Mouse (Mus musculus) stomach, embryonic 15.5 days (tissue): ENCODE results near the gene Tubg2. TPM values are rescaled to one million over a fixed set of nuclear protein-coding genes. Genes with fewer than 3 reads are reported as not detected.

Experiments used
- ATAC-seq: fragments of 200-750 bp; cut with Nextera tagmentation; 2 replicates; pipeline ENCODE4 v1.8.0; 2017; ENCODE audit warnings: low read depth, moderate number of reproducible peaks, moderate TSS enrichment; ENCODE audit not compliant: insufficient read depth, low FRiP score
- H3K27ac ChIP-seq: fragments of 300-500 bp; sonication (generic); 2 replicates; pipeline ENCODE4 v1.5.1; 2015; ENCODE audit warnings: mild to moderate bottlenecking, inconsistent platforms
- H3K27me3 ChIP-seq: fragments of 300-500 bp; sonication (generic); replicated peaks from 2 replicates; pipeline ENCODE4 v1.6.1; 2015; ENCODE audit warnings: inconsistent platforms
- H3K36me3 ChIP-seq: fragments of 300-500 bp; sonication (generic); 2 replicates; pipeline ENCODE4 v1.6.1; 2015; ENCODE audit warnings: inconsistent platforms
- H3K4me1 ChIP-seq: fragments of 300-500 bp; sonication (generic); 2 replicates; pipeline ENCODE4 v1.6.1; 2015; ENCODE audit warnings: inconsistent platforms
- H3K4me2 ChIP-seq: fragments of 300-500 bp; sonication (generic); 2 replicates; pipeline ENCODE4 v1.6.1; 2015; ENCODE audit warnings: mild to moderate bottlenecking, inconsistent platforms
- H3K4me3 ChIP-seq: fragments of 300-500 bp; sonication (generic); replicated peaks from 2 replicates; pipeline ENCODE4 v1.5.1; 2015; ENCODE audit warnings: inconsistent platforms
- H3K9ac ChIP-seq: fragments of 300-500 bp; sonication (generic); 2 replicates; pipeline ENCODE4 v1.6.1; 2015; ENCODE audit warnings: inconsistent platforms
- H3K9me3 ChIP-seq: fragments of 300-500 bp; sonication (generic); 2 replicates; pipeline ENCODE4 v1.6.1; 2016; ENCODE audit warnings: inconsistent platforms
- WGBS: fragments of 180-500 bp; shearing (Covaris S2); methylation state at CpG from one replicate; pipeline ENCODE4 v1.1.7; 2015; 5-methylcytosine and 5-hydroxymethylcytosine counted together
- polyA plus RNA-seq: library from polyadenylated mRNA; unstranded; fragments of >200 nt; fragmentation: Nextera tagmentation; extraction: Ambion mirVana; gene quantifications from 2 replicates; pipeline ENCODE4 v1.2.1, GENCODE M21; 2015

Gene Tubg2
- polyA plus RNA-seq, 1 experiment from 2014 or later: 3.8 TPM

DNA sequence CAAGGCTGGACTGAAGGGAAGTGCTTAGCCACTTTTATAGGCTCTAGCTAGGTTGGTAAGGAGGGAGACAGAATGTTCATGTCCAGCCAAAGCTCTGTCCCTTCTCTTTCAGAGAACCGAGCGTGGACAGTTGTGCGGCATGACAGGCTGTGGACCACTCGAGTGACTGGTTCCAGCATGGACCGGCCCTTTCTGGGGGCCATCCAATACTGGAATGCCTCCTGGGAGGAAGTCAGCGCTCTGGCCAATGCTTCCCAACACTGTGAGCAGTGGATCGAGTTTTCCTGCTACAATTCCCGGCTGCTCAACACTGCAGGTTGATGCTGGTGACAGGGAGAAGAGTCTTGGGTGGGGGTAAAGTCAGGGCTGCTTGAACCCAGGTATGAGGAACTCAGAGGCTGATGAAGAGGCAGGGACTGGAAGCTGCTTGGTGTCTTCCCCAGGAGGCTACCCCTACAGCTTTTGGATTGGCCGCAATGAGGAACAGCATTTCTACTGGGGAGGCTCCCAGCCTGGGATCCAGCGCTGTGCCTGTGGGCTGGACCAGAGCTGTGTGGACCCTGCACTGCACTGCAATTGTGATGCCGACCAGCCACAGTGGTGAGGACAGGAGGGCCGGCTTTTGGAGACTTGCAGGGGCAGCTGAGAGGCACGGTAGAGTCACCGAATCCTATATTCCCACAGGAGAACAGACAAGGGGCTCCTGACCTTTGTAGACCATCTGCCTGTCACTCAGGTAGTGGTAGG, 27.2 kb downstream of the Tubg2 start:
- Histone ChIP-seq H3K4me3 (no peak overlapping the region), H3K36me3 (0 out of 2 replicates have a peak, but pooled peaks cover 3% of the 10 kb centered on the region), H3K4me1 (0 out of 2 replicates have a peak, but pooled peaks cover 4% of the 10 kb centered on the region), H3K27ac (no peak overlapping the region), H3K4me2 (no peak overlapping the region), H3K9ac (no peak overlapping the region), H3K9me3 (no peaks in the 10 kb centered on the region), H3K27me3 (peaks cover 9% of the 10 kb centered on the region; the same call in 1 of the 2 replicates)
- no peak for ATAC-seq
- whole genome bisulfite sequencing: 79% methylated on average over 14 of the region's 14 CpGs

DNA sequence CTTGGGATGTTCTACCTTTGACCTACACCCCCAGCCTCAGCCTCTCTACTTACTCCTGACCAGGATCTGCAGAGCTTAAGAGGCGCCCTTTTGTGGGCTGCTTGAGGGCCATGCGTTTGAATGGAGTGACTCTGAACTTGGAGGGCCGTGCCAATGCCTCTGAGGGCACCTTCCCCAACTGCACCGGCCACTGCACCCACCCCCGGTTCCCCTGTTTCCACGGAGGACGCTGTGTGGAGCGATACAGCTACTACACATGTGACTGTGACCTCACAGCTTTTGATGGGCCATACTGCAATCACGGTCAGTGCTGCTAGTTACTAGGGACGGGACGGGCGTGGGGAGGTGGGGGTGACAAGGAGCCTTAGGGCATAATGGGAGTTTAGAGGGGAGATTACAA, 29.3 kb downstream of the Tubg2 start:
- H3K4me2 ChIP-seq: no peak overlapping the region
- WGBS: 92% methylated on average over 12 of the region's 12 CpGs
- no peaks in the 10 kb centered on the region for H3K27me3 ChIP-seq
- H3K27ac ChIP-seq: no peak overlapping the region
- H3K9ac ChIP-seq: no peak overlapping the region
- H3K4me3 ChIP-seq: no peak overlapping the region
- no peaks in the 10 kb centered on the region for H3K9me3 ChIP-seq
- peaks cover 18% of the 10 kb centered on the region for H3K4me1 ChIP-seq
- 0 out of 2 replicates have a peak, but pooled peaks cover 3% of the 10 kb centered on the region for H3K36me3 ChIP-seq
- no peak for ATAC-seq

DNA sequence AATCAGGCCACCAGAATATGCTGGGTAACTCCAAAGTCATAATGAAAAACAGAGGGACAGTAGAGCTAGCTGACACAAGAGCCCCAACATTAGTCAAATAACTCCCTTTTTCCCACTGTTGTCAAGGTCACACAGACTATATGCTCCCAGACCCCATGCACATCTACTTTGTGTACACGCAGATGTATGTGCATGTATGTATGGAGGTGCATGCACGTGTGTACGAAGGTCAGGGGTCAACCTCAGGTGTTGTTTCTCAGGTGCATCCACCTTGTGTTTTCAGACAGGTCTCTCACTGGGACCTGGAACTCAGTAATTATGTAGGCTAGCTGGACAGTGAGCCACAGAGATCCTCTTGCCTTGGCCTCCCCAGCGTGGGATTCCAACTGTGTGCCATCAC, 29.7 kb downstream of the Tubg2 start:
- Histone ChIP-seq H3K36me3 (0 out of 2 replicates have a peak, but pooled peaks cover 3% of the 10 kb centered on the region), H3K27me3 (no peaks in the 10 kb centered on the region), H3K9ac (no peak overlapping the region), H3K4me3 (no peak overlapping the region), H3K27ac (no peak overlapping the region), H3K4me2 (no peak overlapping the region), H3K9me3 (no peaks in the 10 kb centered on the region), H3K4me1 (peaks cover 19% of the 10 kb centered on the region)
- 87% methylated on average over 4 of the region's 4 CpGs for WGBS
- ATAC-seq: no peak

DNA sequence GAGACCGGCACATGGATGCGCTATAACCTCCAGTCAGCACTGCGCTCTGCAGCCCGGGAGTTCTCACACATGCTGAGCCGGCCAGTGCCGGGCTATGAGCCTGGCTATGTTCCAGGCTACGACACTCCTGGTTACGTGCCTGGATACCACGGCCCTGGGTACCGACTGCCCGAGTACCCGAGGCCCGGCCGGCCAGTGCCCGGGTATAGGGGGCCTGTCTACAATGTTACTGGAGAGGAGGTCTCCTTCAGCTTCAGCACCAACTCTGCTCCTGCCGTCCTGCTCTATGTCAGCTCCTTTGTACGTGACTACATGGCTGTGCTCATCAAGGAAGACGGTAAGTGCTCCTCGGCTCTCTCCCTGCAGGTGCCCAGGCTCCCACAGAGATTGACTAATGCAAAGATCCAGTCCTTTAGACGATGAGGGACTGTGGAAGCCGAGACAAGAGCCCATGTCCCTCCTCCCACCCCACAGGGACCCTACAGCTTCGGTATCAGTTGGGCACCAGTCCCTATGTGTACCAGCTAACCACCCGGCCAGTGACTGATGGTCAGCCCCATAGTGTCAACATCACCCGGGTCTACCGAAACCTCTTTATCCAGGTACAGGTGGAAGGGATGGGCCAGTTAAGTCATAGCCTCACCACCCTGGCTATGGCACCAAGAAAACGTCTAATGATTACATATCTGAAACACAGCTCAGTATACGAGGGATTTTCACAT, 31.0 kb downstream of the Tubg2 start:
- Histone ChIP-seq H3K4me3 (no peak overlapping the region), H3K36me3 (0 out of 2 replicates have a peak, but pooled peaks cover 3% of the 10 kb centered on the region), H3K9me3 (no peaks in the 10 kb centered on the region), H3K9ac (no peak overlapping the region), H3K4me2 (no peak overlapping the region), H3K27me3 (no peaks in the 10 kb centered on the region), H3K27ac (no peak overlapping the region), H3K4me1 (peaks cover 29% of the 10 kb centered on the region)
- WGBS: 89% methylated on average over 27 of the region's 27 CpGs
- ATAC-seq: no peak

DNA sequence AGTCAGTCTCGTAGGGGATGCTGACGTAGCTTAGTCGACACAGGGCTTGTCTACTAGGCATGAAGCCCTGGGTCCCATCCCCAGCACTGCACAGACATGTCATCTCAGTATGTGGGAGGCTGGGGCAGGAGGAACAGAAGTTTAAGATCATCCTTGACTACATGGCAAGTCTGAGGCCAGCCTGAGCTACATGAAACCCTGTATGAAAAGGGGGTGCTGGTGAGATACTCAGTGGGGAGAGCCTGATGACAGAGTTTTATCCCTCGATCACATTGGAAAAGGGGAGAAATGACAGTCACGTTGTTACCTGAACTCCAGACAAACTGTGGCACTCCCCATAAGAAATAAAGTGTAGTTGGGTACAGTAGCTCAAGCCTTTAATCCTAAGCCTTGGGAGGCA, 31.8 kb downstream of the Tubg2 start:
- Histone ChIP-seq H3K36me3 (0 out of 2 replicates have a peak, but pooled peaks cover 3% of the 10 kb centered on the region), H3K9ac (no peak overlapping the region), H3K27me3 (no peaks in the 10 kb centered on the region), H3K9me3 (no peaks in the 10 kb centered on the region), H3K4me2 (no peak overlapping the region), H3K4me1 (peaks cover 29% of the 10 kb centered on the region), H3K4me3 (no peak overlapping the region), H3K27ac (no peak overlapping the region)
- no peak for ATAC-seq
- 91% methylated on average over 5 of the region's 5 CpGs for WGBS

DNA sequence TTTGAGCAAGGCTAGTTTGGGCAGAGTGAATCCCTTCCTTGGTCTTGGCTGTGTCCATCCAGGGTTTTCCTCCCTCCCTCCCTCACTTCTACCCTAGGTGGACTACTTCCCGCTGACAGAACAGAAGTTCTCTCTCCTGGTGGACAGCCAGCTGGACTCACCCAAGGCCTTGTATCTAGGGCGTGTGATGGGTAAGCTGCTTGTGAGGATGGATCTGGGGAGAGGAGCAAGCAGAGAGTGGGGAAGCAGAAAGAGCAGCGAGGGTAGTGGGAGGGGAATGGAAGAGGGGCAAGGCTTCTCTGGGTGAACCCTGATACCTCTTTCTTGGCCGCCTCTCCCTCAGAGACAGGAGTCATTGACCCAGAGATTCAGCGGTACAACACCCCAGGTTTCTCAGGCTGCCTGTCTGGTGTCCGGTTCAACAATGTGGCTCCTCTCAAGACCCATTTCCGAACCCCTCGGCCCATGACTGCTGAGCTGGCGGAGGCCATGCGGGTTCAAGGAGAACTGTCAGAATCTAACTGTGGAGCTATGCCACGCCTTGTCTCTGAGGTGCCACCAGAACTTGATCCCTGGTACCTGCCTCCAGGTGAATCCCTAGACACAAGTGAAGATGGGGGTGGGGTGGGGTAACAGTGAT, 32.6 kb downstream of the Tubg2 start:
- H3K4me1 ChIP-seq: peaks cover 29% of the 10 kb centered on the region
- peak overlapping the region; percentile 93 for H3K27ac ChIP-seq
- H3K36me3 ChIP-seq: 0 out of 2 replicates have a peak, but pooled peaks cover 3% of the 10 kb centered on the region
- no peaks in the 10 kb centered on the region for H3K27me3 ChIP-seq
- H3K4me3 ChIP-seq: no peak overlapping the region
- 78% methylated on average over 11 of the region's 11 CpGs for WGBS
- no peak overlapping the region for H3K4me2 ChIP-seq
- H3K9ac ChIP-seq: no peak overlapping the region
- no peak for ATAC-seq
- no peaks in the 10 kb centered on the region for H3K9me3 ChIP-seq

DNA sequence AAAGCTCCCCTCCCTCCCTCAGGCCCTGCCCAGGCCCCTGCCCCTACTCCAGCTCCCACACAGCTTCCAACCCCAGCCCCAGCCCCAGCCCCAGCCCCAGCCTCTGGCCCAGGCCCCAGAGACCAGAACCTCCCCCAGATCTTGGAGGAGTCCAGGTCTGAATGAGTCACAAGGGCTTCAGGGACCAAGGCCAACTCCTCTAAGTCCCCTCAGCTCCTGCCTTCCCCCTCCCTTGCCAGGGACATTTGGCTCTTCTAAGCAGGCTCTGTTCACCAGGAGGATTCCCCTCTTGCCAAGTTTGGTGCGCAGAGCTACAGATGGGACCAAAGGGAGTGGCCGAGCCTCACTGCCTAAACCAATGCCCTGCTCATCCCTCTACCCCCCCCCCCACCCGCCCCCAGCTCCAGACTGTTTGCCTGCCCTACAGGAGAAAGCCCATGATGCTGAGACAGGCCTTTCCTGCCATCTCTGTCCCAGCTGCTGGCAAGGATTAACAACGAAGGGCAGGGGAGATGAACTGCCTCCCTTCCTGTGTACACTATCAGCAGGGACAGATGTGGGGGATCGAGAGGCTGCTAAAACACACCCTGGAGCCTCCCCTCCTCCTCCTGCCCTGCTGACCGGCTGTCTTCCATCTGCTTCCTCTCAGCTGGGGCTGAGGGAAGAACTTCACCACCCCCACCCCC, 33.9 kb downstream of the Tubg2 start:
- 0 out of 2 replicates have a peak, but pooled peaks cover 3% of the 10 kb centered on the region for H3K36me3 ChIP-seq
- peaks cover 29% of the 10 kb centered on the region for H3K4me1 ChIP-seq
- H3K9me3 ChIP-seq: no peaks in the 10 kb centered on the region
- peak overlapping the region; percentile 93 for H3K27ac ChIP-seq
- no peaks in the 10 kb centered on the region for H3K27me3 ChIP-seq
- H3K9ac ChIP-seq: no peak overlapping the region
- H3K4me2 ChIP-seq: peak overlapping the region; percentile 9; the same call in 1 of the 2 replicates
- peak; percentile 85 for ATAC-seq
- H3K4me3 ChIP-seq: no peak overlapping the region
- WGBS: 9% methylated on average over 6 of the region's 6 CpGs

DNA sequence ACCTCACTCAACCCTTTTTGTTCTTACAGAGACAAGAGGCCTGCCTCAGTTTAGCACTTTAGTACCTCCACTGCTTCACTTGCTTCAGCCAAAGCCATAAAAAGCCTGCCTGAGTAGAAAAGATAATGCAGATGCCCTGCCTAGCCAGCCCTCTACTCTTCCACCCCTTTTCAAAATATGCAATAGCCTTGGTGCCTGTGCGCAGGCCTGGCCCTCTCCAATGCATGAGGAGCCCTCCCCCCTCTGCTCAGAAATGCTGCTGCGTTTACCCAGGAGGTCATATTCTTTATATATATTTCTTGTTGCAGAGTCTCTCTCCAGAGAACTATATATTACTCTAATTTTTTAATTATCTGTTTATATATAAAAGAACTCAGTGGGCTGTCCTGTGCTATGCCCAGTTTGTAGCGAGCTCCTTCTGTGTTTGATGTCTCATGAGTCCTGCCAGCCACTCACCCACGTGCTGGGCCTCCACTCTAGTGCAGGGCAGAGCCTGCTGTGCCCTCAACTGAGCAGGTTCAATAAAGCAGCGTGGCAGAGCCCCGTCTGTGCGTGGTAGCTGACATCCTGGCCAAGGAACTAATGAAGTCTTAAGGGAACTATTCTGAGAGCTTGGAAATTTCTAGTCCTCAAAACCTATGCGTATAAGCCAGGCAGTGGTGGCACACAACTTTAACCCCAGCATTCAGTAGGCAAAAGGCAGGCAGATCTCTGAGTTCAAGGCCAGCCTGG, 34.6 kb downstream of the Tubg2 start:
- H3K4me3 ChIP-seq: no peak overlapping the region
- H3K4me2 ChIP-seq: peak overlapping the region; percentile 9; the same call in 1 of the 2 replicates
- H3K9me3 ChIP-seq: no peaks in the 10 kb centered on the region
- 43% methylated on average over 8 of the region's 8 CpGs for WGBS
- H3K9ac ChIP-seq: no peak overlapping the region
- peak; percentile 42; the same call in 1 of the 2 replicates for ATAC-seq
- H3K4me1 ChIP-seq: peaks cover 29% of the 10 kb centered on the region
- H3K36me3 ChIP-seq: peaks cover 6% of the 10 kb centered on the region; the same call in 1 of the 2 replicates
- H3K27ac ChIP-seq: peak overlapping the region; percentile 93
- H3K27me3 ChIP-seq: no peaks in the 10 kb centered on the region

DNA sequence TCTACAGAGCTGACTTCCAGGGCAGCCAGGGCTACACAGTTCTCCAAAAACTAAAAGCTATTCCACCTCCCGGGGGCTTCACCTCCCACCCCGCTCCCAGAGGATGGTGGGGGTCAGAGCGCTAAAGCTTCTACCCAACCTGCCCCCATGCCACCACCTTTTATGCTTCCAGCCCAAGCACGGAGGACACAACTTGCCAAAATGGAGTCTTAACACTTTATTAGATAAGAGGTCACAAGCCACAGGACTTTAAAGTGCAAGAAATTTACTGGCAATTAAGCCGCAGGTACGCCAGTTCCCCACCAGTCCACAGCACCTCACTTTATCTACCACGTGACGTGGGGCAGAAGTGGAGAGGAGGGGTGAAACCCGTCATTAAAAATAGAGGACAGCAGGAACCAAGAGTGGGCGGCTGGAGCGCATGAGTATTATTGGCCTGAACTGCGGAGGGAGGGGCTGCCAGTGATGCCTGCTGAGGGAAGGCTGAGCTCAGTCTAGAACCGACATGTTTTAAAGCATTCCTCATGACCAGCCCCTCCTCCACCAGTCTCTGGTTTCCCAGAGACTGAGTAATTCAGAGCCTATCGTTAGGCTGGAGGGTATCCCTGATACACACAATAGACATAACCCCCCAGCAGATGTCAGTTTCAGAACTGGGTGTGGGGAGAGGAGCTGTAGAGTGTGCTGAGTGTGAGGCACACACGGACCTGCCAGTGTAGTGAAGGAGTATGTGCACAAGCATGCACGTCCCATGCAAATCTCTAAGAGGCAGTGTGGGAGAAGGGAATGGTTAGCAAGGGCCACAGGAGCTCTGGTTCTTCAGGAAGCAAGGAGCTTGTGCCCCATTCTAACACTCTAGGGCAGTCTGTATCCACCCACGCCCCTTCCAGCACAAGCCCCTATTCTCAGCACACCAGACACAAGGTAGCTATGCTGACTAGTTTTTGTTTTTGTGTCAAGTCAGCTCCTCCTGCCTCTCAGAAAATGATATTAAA, 35.5 kb downstream of the Tubg2 start:
- H3K36me3 ChIP-seq: peaks cover 11% of the 10 kb centered on the region; the same call in 1 of the 2 replicates
- H3K4me2 ChIP-seq: no peak overlapping the region
- 51% methylated on average over 17 of the region's 17 CpGs for WGBS
- H3K4me1 ChIP-seq: peaks cover 29% of the 10 kb centered on the region
- peak overlapping the region; percentile 93 for H3K27ac ChIP-seq
- no peak overlapping the region for H3K4me3 ChIP-seq
- H3K9me3 ChIP-seq: no peaks in the 10 kb centered on the region
- no peak overlapping the region for H3K9ac ChIP-seq
- H3K27me3 ChIP-seq: no peaks in the 10 kb centered on the region
- ATAC-seq: no peak

DNA sequence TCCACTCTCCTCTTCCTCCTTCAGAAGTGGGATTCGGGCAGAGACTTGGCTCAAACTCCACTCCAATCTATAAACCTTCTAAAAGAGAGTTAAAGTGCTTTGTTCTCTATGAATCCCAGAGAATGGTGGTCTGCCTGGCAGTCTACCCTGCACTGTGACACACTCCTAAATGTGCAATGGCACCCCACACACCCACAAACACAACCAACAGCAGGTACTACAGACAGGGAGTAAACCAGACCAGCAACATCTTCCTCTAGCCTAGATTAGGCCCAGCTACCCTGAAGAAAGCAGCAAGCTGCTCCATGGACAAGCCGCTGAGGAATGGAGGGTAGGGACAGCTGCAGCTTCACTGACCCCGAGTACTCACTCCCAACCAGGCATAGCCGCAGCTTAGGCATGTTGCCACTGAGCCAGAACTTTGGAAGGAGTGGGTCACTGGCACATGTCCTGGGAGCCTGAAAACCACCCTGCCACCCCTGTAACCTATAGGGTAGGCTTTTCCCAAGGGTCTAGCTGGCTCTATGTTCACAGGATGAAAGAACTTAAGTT, 36.3 kb downstream of the Tubg2 start:
- Histone ChIP-seq H3K27me3 (no peaks in the 10 kb centered on the region), H3K27ac (peak overlapping the region; percentile 38; the same call in 1 of the 2 replicates), H3K9me3 (no peaks in the 10 kb centered on the region), H3K36me3 (peaks cover 13% of the 10 kb centered on the region; the same call in 1 of the 2 replicates), H3K9ac (no peak overlapping the region), H3K4me2 (no peak overlapping the region), H3K4me1 (peaks cover 29% of the 10 kb centered on the region), H3K4me3 (no peak overlapping the region)
- 79% methylated on average over 4 of the region's 4 CpGs for WGBS
- no peak for ATAC-seq
